Mouse (Mus musculus): ENCODE results near the gene Sertad1. TPM values are rescaled to one million over a fixed set of nuclear protein-coding genes. Genes with fewer than 3 reads are reported as not detected.

The Sertad1 gene
- polyA plus RNA-seq, 1 experiment from 2014 or later, result 6.1 TPM

- 95% methylated on average over 2 of the region's 2 CpGs for WGBS
- Histone ChIP-seq H3K4me3 (ENCODE audit: low read depth, low read length) (no peak overlapping the region), H3K9me3 (ENCODE audit: control insufficient read depth, low read length) (no peaks in the 10 kb centered on the region), H3K4me1 (ENCODE audit: control insufficient read depth, insufficient read depth, low read length) (peaks cover 6% of the 10 kb centered on the region), H3K4me2 (ENCODE audit: low read depth, low read length) (no peak overlapping the region), H3K9ac (replicated peaks; ENCODE audit: low read depth, low read length) (no peak overlapping the region), H3K27ac (ENCODE audit: low read depth, low read length) (no peak overlapping the region), H3K27me3 (ENCODE audit: control insufficient read depth, insufficient read depth, low read length) (no peaks in the 10 kb centered on the region), H3K36me3 (ENCODE audit: control insufficient read depth, insufficient read depth, low read length) (peaks cover 19% of the 10 kb centered on the region; the same call in 1 of the 2 replicates)
- no peak for ATAC-seq (ENCODE audit: low read depth)
Measured at GRCm38 (mm10) chr7:27538797-27539196, 52.1 kb downstream of the Sertad1 start.

Other genes with a start within 250 kb of the Sertad1 start
- 22.6 and 27.9 TPM in 2 replicates for gene Numbl, start 228.5 kb upstream of the Sertad1 start, polyA plus RNA-seq (2014; fragmentation: Nextera tagmentation; extraction: Ambion mirVana)
- 5.8 and 11.5 TPM in 2 replicates for gene Ltbp4, start 149.2 kb upstream of the Sertad1 start, polyA plus RNA-seq (2014; fragmentation: Nextera tagmentation; extraction: Ambion mirVana)
- 29.6 and 35.6 TPM in 2 replicates for gene Shkbp1, start 130.9 kb upstream of the Sertad1 start, polyA plus RNA-seq (2014; fragmentation: Nextera tagmentation; extraction: Ambion mirVana)
- gene Gm20479, start 129.5 kb upstream of the Sertad1 start, polyA plus RNA-seq (2014; fragmentation: Nextera tagmentation; extraction: Ambion mirVana), result not detected in 2 replicates
- 3.9 and 5.6 TPM in 2 replicates for gene Sptbn4, start 39.2 kb upstream of the Sertad1 start, polyA plus RNA-seq (2014; fragmentation: Nextera tagmentation; extraction: Ambion mirVana)
- gene Blvrb, start 38.9 kb upstream of the Sertad1 start, polyA plus RNA-seq (2014; fragmentation: Nextera tagmentation; extraction: Ambion mirVana), result 12.1 and 23.0 TPM in 2 replicates
- gene Sertad3, start 13.1 kb upstream of the Sertad1 start, polyA plus RNA-seq (2014; fragmentation: Nextera tagmentation; extraction: Ambion mirVana), result 5.7 and 10.0 TPM in 2 replicates
- 0.43 and 1.1 TPM in 2 replicates for gene Prx, start 12.4 kb downstream of the Sertad1 start, polyA plus RNA-seq (2014; fragmentation: Nextera tagmentation; extraction: Ambion mirVana)
- gene Hipk4, start 36.4 kb downstream of the Sertad1 start, polyA plus RNA-seq (2014; fragmentation: Nextera tagmentation; extraction: Ambion mirVana), result 1.2 and 2.1 TPM in 2 replicates
- gene Pld3, start 66.3 kb downstream of the Sertad1 start, polyA plus RNA-seq (2014; fragmentation: Nextera tagmentation; extraction: Ambion mirVana), result 148 and 168 TPM in 2 replicates
- 27.2 TPM in 2 replicates for gene 2310022A10Rik, start 66.3 kb downstream of the Sertad1 start, polyA plus RNA-seq (2014; fragmentation: Nextera tagmentation; extraction: Ambion mirVana)
- 44.1 and 51.4 TPM in 2 replicates for gene Akt2, start 104.6 kb downstream of the Sertad1 start, polyA plus RNA-seq (2014; fragmentation: Nextera tagmentation; extraction: Ambion mirVana)
- 80.3 and 111 TPM in 2 replicates for gene Ttc9b, start 167.0 kb downstream of the Sertad1 start, polyA plus RNA-seq (2014; fragmentation: Nextera tagmentation; extraction: Ambion mirVana)
- 17.0 and 22.3 TPM in 2 replicates for gene Map3k10, start 187.7 kb downstream of the Sertad1 start, polyA plus RNA-seq (2014; fragmentation: Nextera tagmentation; extraction: Ambion mirVana)
- 12.2 and 13.1 TPM in 2 replicates for gene Zfp607b, start 202.4 kb downstream of the Sertad1 start, polyA plus RNA-seq (2014; fragmentation: Nextera tagmentation; extraction: Ambion mirVana)
- 98.5 and 117 TPM in 2 replicates for gene Zfp60, start 244.5 kb downstream of the Sertad1 start, polyA plus RNA-seq (2014; fragmentation: Nextera tagmentation; extraction: Ambion mirVana)